Mouse (Mus musculus) liver (tissue): ENCODE results near the gene Lypd6.

Experiments
- DNase-seq: peaks from one replicate; pipeline ENCODE4 v3.0.0-alpha.2; 2020; ENCODE audit warnings: mixed read lengths

Lypd6 gene

DNA sequence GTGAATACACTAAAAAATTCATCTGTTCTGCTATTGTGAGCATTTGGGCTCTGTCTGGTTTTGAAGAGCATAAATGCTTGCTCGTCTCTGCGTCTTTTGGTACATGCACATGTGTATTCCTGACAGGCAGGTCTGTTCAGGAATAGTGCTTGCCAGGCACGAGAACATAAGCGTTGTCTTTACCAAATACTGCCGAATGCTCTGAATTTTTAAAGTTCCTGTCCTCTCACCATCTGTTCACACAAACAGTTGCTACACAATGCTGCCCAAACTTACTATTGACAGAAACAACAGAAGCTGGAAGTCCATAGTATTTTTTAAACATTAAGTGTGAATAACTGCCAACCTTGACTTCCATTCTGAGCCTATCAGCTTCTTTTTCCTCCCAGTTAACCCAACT lies 112.9 kb downstream of the Lypd6 start:
- DNase-seq, result no peak

DNA sequence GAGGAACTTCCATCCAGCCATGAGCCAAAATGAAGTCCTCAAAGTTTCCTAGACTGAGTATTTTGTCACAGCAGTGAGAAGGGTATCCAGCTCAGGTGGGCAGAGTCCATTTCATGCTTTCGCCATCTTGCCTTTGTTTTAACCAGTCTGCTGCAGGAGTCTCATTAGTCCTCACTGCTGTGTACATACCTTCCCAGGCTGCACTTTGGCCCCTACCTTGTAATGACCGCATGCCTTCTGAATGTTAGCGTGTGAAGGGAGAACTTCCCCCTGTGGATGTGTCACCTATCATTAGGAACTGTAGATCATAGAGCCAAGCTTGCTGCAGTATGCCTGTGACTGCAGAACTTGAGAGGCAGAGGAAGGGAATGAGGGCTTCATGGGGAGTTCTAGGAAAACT lies 114.2 kb downstream of the Lypd6 start:
- DNase-seq, result no peak

DNA sequence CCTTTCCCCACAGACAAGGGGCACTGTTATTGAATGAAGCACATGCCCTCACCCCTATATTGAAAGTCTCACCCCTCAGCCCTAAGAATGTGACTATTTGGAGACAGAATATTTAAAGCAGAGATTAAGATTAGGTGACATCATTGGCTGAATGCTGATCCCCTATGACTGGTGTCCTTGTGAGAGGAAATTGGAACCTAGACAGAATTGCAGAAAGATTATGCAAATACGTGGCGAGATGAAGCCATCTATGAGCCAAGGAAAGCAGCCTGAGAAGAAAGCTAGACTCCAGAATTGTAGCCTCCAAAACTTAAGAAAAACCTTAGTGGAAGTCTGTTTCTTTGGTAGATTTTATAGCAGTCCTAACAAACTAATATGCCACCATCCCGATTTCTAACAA lies 115.1 kb downstream of the Lypd6 start:
- DNase-seq, result no peak

DNA sequence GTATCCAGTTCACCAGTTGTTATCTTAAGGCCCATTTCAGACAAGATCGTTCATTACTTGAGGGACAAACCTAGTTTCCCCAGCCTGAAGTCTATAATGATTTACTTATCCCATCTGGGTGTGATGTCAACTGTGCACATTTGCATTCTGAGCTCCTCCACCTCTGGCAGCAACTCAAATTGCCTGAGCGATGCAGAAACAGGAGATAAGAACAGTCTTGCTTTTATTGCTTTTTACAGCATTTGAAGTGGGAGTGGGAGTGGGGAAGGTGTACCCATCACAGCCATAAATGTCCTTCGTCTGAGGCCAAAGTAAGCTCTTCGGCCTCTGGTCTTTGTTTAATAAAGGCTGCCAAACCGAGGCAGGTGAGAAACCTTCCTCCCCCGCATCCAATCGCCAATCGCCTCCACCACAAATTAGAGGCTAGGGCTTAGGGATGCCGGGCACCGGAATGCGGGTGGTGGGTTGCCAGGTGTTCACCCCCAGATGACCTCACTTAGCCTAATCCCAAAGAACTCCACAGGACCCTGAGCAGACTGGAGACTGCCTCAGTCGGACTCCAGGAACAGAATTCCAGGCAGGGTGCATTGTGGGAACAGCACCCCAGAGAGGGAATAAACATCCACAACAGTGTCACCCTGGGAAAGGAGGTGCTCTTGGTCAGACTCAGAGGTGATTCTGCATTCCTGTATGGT lies 120.6 kb downstream of the Lypd6 start:
- DNase-seq, result no peak

DNA sequence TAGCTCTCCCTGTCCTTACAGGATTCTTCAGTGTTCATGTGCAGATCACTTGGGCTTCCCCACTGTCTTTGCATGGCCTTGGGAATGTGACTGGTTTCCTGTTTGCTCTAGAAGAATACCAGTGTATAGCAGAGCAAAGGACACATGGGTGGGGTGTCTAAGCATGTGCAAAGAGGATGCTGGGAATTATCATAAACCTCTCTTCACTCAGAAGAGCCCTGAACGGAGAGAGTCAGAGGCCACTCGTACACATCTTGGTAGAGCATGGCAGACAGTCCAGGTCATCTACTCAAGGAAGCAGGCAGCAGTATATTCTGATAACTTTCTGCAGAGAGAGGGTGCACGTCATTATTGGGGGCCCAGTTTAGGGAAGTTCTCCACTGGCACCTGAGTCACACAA lies 122.6 kb downstream of the Lypd6 start:
- no peak for DNase-seq

- DNase-seq, result no peak
Observed at GRCm38 (mm10) chr2:50196681-50197080, 130.5 kb downstream of the Lypd6 start.

DNA sequence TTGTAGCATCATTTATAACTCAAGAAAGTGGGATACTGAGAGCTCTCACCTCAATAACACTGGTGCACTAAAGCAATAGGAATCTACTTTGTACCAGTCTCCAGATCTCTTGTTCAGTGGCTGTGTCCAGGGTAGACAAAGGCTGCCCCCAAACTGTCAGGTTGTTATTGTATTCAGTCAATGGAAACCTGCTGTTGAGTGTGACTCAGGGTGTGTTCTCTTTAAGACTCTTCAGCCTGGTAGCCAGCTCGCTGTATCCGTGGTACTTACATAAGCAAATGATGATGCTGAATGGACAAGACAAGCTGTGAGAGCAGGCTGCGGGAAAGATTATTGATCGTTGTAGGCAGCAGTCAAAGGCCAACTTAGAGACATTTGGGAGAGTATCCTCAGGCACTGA lies 131.6 kb downstream of the Lypd6 start:
- DNase-seq, result no peak

DNA sequence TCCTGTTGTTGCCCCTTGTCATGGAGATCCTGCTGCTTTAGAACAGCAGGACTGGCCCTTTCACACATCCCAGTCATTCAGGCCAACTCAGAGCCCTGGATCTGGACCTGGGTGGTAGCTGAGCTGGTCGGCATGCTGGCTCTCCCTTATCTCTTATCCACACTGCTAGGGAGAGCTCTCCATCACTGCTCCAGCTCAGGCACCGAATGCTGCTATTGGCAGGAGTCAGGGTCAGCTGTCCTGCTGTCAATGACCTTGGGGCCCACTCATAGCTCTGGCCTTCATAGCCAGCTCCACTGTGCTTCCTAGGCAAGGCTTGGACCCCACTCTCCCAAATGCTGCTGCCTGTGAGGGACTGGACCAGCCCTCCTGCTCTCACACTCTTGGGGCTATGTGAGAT lies 134.3 kb downstream of the Lypd6 start:
- no peak for DNase-seq

- no peak for DNase-seq
Observed at GRCm38 (mm10) chr2:50220574-50220973, 154.3 kb downstream of the Lypd6 start.

DNA sequence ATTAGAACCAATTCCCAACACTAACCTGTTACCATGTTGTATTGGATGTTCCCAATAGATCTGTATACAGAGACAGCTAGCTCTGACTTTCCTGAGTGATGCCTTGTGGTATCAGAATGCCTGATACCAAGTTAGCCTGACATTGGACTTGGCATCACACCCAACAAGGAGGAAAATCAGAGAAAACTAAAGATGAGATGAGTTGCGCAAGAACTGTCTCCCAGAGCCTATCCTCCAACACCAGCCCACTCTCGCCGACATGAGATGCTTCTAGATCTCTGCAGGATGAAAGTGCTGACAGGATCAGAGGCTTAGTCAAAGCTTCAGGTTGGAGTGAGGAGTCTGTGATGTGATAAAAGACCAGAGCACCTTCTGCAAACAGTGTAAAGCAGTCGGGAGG lies 158.8 kb downstream of the Lypd6 start:
- DNase-seq, result no peak

DNA sequence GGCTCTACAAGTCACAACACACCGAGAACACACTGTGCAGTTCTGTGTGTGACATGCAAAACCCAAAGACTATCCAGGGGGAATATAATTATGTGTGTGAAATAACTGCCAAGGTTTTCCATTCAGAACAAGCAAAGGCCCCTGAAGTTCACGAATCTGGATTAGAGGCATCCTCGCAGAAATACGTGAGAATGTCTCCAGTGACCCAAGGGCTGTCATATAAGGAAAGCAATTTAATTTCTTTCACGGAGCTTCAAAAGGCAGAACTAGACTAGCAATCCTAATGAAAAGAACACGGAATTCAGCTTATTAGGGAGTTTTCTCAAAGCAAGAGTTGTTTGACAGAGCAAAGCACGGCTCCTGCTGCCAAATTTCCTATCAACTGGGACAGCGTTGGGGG lies 167.3 kb downstream of the Lypd6 start:
- DNase-seq, result no peak
